Mouse (Mus musculus): ENCODE results near the gene Eef1akmt2.

DNA sequence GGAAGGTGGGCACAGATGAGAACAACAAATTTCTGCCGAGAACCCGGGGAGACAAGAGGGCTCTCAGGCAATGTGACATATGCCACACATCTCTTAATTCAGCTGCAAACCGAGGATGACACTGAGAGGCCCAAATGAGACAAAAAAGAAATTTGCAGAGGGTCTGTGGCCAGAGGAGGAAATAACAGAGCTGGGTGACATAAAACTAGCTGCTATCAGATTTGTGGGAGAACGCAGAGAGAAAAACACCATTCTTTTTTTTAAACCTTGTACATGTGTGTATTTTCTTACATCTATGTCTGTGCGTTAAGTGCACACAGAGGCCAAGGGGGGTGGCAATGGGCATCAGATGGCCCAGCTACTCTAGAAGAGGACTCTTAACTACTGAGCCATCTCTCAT is 57.3 kb downstream of the Eef1akmt2 start:
- TF ChIP-seq POLR2A (IDR thresholded peaks at IDR 0.05; ENCODE audit: low read depth, low read length) (no peak), CTCF (IDR thresholded peaks at IDR 0.05; ENCODE audit: borderline replicate concordance, insufficient read depth, low read length) (no peak)
